In genomic region chr10:22816237-22816762, GRCm38 (mm10) we compare ENCODE assay signal across 8 mouse cellular contexts. TPM values are rescaled to one million over a fixed set of nuclear protein-coding genes. Genes with fewer than 3 reads are reported as not detected.
A peak's percentile ranks its signal among the peaks of the same experiment; 100 is the strongest.
DNase-seq lines count a peak whose midpoint lies in the region; ATAC-seq lines count a peak whose summit lies in the region.

No protein-coding gene starts in this region.

- H3K9ac ChIP-seq in intestine, embryonic 14.5 days (ENCODE audit: low read length), result peak overlapping the region; percentile 74
- peak overlapping the region; percentile 66 for H3K9ac ChIP-seq in lung, embryonic 16.5 days (ENCODE audit: low read length)

- peak overlapping the region; percentile 90 for H3K27ac ChIP-seq in intestine, embryonic 14.5 days (ENCODE audit: low read depth)
- peak overlapping the region; percentile 93 for H3K27ac ChIP-seq in lung, embryonic 16.5 days (ENCODE audit: low read length)

- peak overlapping the region; percentile 37 for H3K4me3 ChIP-seq in intestine, embryonic 14.5 days (ENCODE audit: low read depth, low read length)
- H3K4me3 ChIP-seq in lung, embryonic 16.5 days (ENCODE audit: low read length), result peak overlapping the region; percentile 50

- DNase-seq in heart, adult 11 months, result peak; percentile 89
- no peak for DNase-seq in heart, postnatal 4 days
- peak; percentile 24 for DNase-seq in ZHBTc4 (ENCODE audit: low read depth, low spot score)
- peak; percentile 75 for DNase-seq in intestine, embryonic 14.5 days (ENCODE audit: low spot score)
- DNase-seq in adrenal gland, adult 2 months, result no peak

- H3K9me3 ChIP-seq in intestine, embryonic 14.5 days (ENCODE audit: control insufficient read depth, low read length), result no peaks in the 10 kb centered on the region
- no peaks in the 10 kb centered on the region for H3K9me3 ChIP-seq in lung, embryonic 16.5 days (ENCODE audit: control insufficient read depth, low read length)

- H3K27me3 ChIP-seq in intestine, embryonic 14.5 days (replicated peaks; ENCODE audit: control insufficient read depth, insufficient read depth, low read length), result peaks cover 23% of the 10 kb centered on the region; the same call in 1 of the 2 replicates
- H3K27me3 ChIP-seq in lung, embryonic 16.5 days (ENCODE audit: control insufficient read depth, insufficient read depth, low read depth, low read length), result peaks cover 20% of the 10 kb centered on the region

- under 1% methylated on average over 28 of the region's 28 CpGs for WGBS in intestine, embryonic 14.5 days
- under 1% methylated on average over 28 of the region's 28 CpGs for WGBS in lung, embryonic 16.5 days

- H3K36me3 ChIP-seq in intestine, embryonic 14.5 days (ENCODE audit: control insufficient read depth, insufficient read depth, low read length), result 0 out of 2 replicates have a peak, but pooled peaks cover 6% of the 10 kb centered on the region
- no peaks in the 10 kb centered on the region for H3K36me3 ChIP-seq in lung, embryonic 16.5 days (ENCODE audit: control insufficient read depth, insufficient read depth, low read length)

- H3K4me1 ChIP-seq in intestine, embryonic 14.5 days (replicated peaks; ENCODE audit: control insufficient read depth, insufficient read depth, low read length), result peaks cover under 1% of the 10 kb centered on the region; the same call in 1 of the 2 replicates
- peaks cover 9% of the 10 kb centered on the region; the same call in 1 of the 2 replicates for H3K4me1 ChIP-seq in lung, embryonic 16.5 days (replicated peaks; ENCODE audit: control insufficient read depth, insufficient read depth, low read length)

- ATAC-seq in intestine, embryonic 14.5 days (replicated peaks; ENCODE audit: low FRiP score, low TSS enrichment, low read depth), result no peak
- no peak for ATAC-seq in lung, embryonic 16.5 days (ENCODE audit: low read depth)
- ATAC-seq in erythroid progenitor cell, adult 5-6 weeks (replicated peaks; ENCODE audit: low FRiP score, poor library complexity, severe bottlenecking), result no peak
- ATAC-seq in frontal cortex, adult (ENCODE audit: low TSS enrichment), result no peak

- H3K4me2 ChIP-seq in intestine, embryonic 14.5 days (ENCODE audit: low read length), result peak overlapping the region; percentile 69
- peak overlapping the region; percentile 59 for H3K4me2 ChIP-seq in lung, embryonic 16.5 days (ENCODE audit: low read depth, low read length)

RNA-seq across cellular contexts. Expression of gene Tcf21, which starts 3.7 kb away (rescaled TPM):
- 10 to 100 TPM; 38.6 to 44.5 TPM for total RNA-seq in heart, postnatal 4 days (2021)
- polyA plus RNA-seq in intestine, embryonic 14.5 days (2014; fragmentation: Nextera tagmentation; extraction: Ambion mirVana), result 257 and 320 TPM in 2 replicates
- 383 and 396 TPM in 2 replicates for polyA plus RNA-seq in lung, embryonic 16.5 days (2015; fragmentation: Nextera tagmentation; extraction: Ambion mirVana)
- total RNA-seq in adrenal gland, adult 2 months (2021), result 10 to 100 TPM; 10.4 to 19.2 TPM
- polyA plus RNA-seq in adrenal gland, adult 2 months (2012; rRNA removed), result 18.0 and 18.3 TPM in 2 replicates
- not detected in 2 replicates for total RNA-seq in erythroid progenitor cell, adult 5-6 weeks (2015; ENCODE audit: low replicate concordance)
- total RNA-seq in erythroid progenitor cell, adult 5-6 weeks (2017; ENCODE audit: low replicate concordance), result not detected in 2 replicates

Comparison
In these comparisons a context has a peak if more than half of its experiments do, and no peak if none do; other contexts are left out.
1. DNase-seq: peak in heart, adult 11 months (single experiment), ZHBTc4 (single experiment) and intestine, embryonic 14.5 days (single experiment); none in heart, postnatal 4 days (single experiment) and adrenal gland, adult 2 months (single experiment).
2. RNA of gene Tcf21, which starts 3.7 kb away (total RNA-seq): 38.6 to 44.5 TPM in heart, postnatal 4 days and 10.4 to 19.2 TPM in adrenal gland, adult 2 months; not detected in erythroid progenitor cell, adult 5-6 weeks; every median in the first group is over 10 times any median in the second.